Mouse (Mus musculus) thymus, adult 2 months (tissue): ENCODE results near the gene Ptpru.

Experiments used
- CTCF ChIP-seq: fragments of 200-500 bp; IDR thresholded peaks from 2 replicates; pipeline ENCODE4 v1.5.1; 2012; ENCODE audit warnings: mild to moderate bottlenecking, control low read depth, low read length, moderate library complexity, borderline replicate concordance; ENCODE audit not compliant: control insufficient read depth, poor library complexity, insufficient read depth; ENCODE audit errors: extremely low read depth
- POLR2A ChIP-seq: fragments of 200-500 bp; IDR thresholded peaks from 2 replicates; pipeline ENCODE4 v1.6.1; 2012; ENCODE audit warnings: mild to moderate bottlenecking, low read length, control low read depth, moderate library complexity; ENCODE audit not compliant: control insufficient read depth, poor library complexity, insufficient read depth; ENCODE audit errors: extremely low read depth

- no peak for TF ChIP-seq CTCF
- TF ChIP-seq POLR2A: no peak
Observed at GRCm38 (mm10) chr4:131763911-131764310, 74.2 kb downstream of the Ptpru start.
